Mouse (Mus musculus) heart, embryonic 14.5 days (tissue): ENCODE measurements around the gene Mettl13. TPM values are rescaled to one million over a fixed set of nuclear protein-coding genes. Genes with fewer than 3 reads are reported as not detected.

Experiments used
- ATAC-seq: fragments of 200-750 bp; cut with Nextera tagmentation; 2 replicates; pipeline ENCODE4 v1.8.0; 2017; ENCODE audit warnings: low read depth, moderate TSS enrichment; ENCODE audit not compliant: insufficient number of reproducible peaks, insufficient read depth, low FRiP score
- H3K27ac ChIP-seq, 2 experiments: fragments of 200-500 bp in 1 of 2; fragments of 300-500 bp in 1 of 2; sonication (generic) in 1 of 2; replicated peaks in 1 of 2; 2 replicates each; pipeline ENCODE4 v1.5.1; 2012 to 2014; ENCODE audit warnings: low read depth in 2 of 2, low read length in 2 of 2, control low read depth in 1 of 2, mild to moderate bottlenecking in 1 of 2, mixed read lengths in 1 of 2; ENCODE audit not compliant: control insufficient read depth in 1 of 2, insufficient read depth in 1 of 2
- H3K27me3 ChIP-seq: fragments of 300-500 bp; sonication (generic); 2 replicates; pipeline ENCODE4 v1.6.1; 2014; ENCODE audit warnings: mild to moderate bottlenecking, low read length, control low read depth; ENCODE audit not compliant: control insufficient read depth, insufficient read depth
- H3K36me3 ChIP-seq: fragments of 300-500 bp; sonication (generic); 2 replicates; pipeline ENCODE4 v1.6.1; 2014; ENCODE audit warnings: mild to moderate bottlenecking, control low read depth, low read length, mixed read lengths; ENCODE audit not compliant: control insufficient read depth, insufficient read depth
- H3K4me1 ChIP-seq, 2 experiments: fragments of 200-500 bp in 1 of 2; fragments of 300-500 bp in 1 of 2; sonication (generic) in 1 of 2; 2 replicates each; pipeline ENCODE4 v1.6.1; 2012 to 2014; ENCODE audit warnings: low read length in 2 of 2, control low read depth in 1 of 2, mixed read lengths in 1 of 2; ENCODE audit not compliant: control insufficient read depth in 2 of 2, insufficient read depth in 2 of 2
- H3K4me2 ChIP-seq: fragments of 300-500 bp; sonication (generic); 2 replicates; pipeline ENCODE4 v1.6.1; 2014; ENCODE audit warnings: mild to moderate bottlenecking, low read length
- H3K4me3 ChIP-seq, 2 experiments: fragments of 200-500 bp in 1 of 2; fragments of 300-500 bp in 1 of 2; sonication (generic) in 1 of 2; 2 replicates each; pipeline ENCODE4 v1.5.1; 2012 to 2014; ENCODE audit warnings: low read length in 2 of 2, mild to moderate bottlenecking in 2 of 2, control low read depth in 1 of 2, low read depth in 1 of 2, moderate library complexity in 1 of 2; ENCODE audit not compliant: control insufficient read depth in 1 of 2, insufficient read depth in 1 of 2
- H3K9ac ChIP-seq: fragments of 300-500 bp; sonication (generic); 2 replicates; pipeline ENCODE4 v1.6.1; 2014; ENCODE audit warnings: mild to moderate bottlenecking, low read length
- H3K9me3 ChIP-seq: fragments of 300-500 bp; sonication (generic); 2 replicates; pipeline ENCODE4 v1.6.1; 2016; ENCODE audit warnings: low read length, control low read depth; ENCODE audit not compliant: control insufficient read depth
- WGBS: fragments of 180-500 bp; shearing (Covaris S2); extraction: QIAGEN DNeasy Blood & Tissue Kit; methylation state at CpG from one replicate; pipeline ENCODE4 v1.1.7; 2014; 5-methylcytosine and 5-hydroxymethylcytosine counted together
- polyA plus RNA-seq: library from polyadenylated mRNA; unstranded; fragments of >200 nt; fragmentation: Nextera tagmentation; extraction: Ambion mirVana; gene quantifications from 2 replicates; pipeline ENCODE4 v1.2.1, GENCODE M21; 2014

Gene Mettl13
- polyA plus RNA-seq, 1 experiment from 2014 or later: 6.9 TPM

- Histone ChIP-seq H3K4me2 (no peak overlapping the region), H3K27ac (no peak overlapping the region), H3K4me3 (no peak overlapping the region), H3K27me3 (no peaks in the 10 kb centered on the region), H3K4me1 (no peaks in the 10 kb centered on the region), H3K9me3 (no peaks in the 10 kb centered on the region), H3K36me3 (peaks cover 40% of the 10 kb centered on the region), H3K9ac (no peak overlapping the region)
- 75% methylated on average over 4 of the region's 4 CpGs for whole genome bisulfite sequencing
- no peak for ATAC-seq
These were observed 16.8 kb downstream of the Mettl13 start for GRCm38 (mm10) chr1:162531584-162531983.

DNA sequence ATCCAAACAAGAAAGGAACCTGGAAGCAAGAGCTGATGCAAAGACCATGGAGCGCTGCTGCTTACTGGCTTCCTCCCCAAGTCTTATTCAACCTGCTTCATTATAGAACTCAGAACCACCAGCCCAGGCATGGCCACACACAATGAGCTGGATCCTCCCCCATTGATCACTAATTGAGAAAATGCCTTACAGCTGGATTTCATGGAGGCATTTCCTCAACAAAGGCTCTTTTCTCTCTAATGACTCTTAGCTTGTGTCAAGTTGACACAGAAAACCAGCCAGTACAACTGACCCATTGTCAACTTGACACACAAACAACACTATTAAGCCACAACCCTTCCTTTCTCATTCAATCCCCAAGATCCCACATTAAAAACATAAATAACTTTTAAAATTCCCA lies 17.7 kb downstream of the Mettl13 start:
- Histone ChIP-seq H3K4me3 (no peak overlapping the region), H3K36me3 (peaks cover 31% of the 10 kb centered on the region), H3K27ac (no peak overlapping the region), H3K9me3 (no peaks in the 10 kb centered on the region), H3K4me1 (no peaks in the 10 kb centered on the region), H3K4me2 (no peak overlapping the region), H3K9ac (no peak overlapping the region), H3K27me3 (no peaks in the 10 kb centered on the region)
- no peak for ATAC-seq
- WGBS: 89% methylated on average over 1 of the region's 1 CpGs

DNA sequence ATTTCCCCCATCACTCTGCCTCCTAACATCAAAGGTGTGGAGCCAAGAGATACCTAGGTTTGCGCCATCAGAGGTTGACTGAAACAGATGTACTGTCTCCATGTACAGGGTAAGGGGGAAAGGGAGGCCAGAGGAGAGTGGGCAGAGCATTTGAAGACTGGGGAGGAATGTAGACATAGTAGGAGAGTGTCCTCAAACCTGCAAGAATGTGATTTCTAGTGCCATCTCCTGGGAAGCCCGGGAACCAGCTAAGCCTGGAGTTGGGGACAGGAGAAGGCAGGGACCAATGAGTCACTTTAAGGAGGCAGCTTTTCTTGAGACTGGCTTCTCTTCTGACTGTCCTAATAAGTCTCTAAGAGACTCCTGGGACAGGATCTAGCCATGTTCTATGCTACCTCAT lies 18.7 kb downstream of the Mettl13 start:
- WGBS: 55% methylated on average over 2 of the region's 2 CpGs
- no peak overlapping the region for H3K4me3 ChIP-seq
- no peak overlapping the region for H3K9ac ChIP-seq
- H3K27me3 ChIP-seq: no peaks in the 10 kb centered on the region
- no peaks in the 10 kb centered on the region for H3K9me3 ChIP-seq
- peaks cover 20% of the 10 kb centered on the region for H3K36me3 ChIP-seq
- H3K27ac ChIP-seq: no peak overlapping the region
- no peak for ATAC-seq
- H3K4me1 ChIP-seq: no peaks in the 10 kb centered on the region
- no peak overlapping the region for H3K4me2 ChIP-seq

GRCm38 (mm10) chr1:162515116-162515515 lies 33.2 kb downstream of the Mettl13 start:
- Histone ChIP-seq H3K9ac (no peak overlapping the region), H3K4me1 (peaks cover 0 to under 1% of the 10 kb centered on the region in 2 experiments; a peak in 1 of 4 replicates), H3K9me3 (no peaks in the 10 kb centered on the region), H3K4me3 (no peak overlapping the region), H3K27ac (no peak overlapping the region), H3K27me3 (no peaks in the 10 kb centered on the region), H3K4me2 (no peak overlapping the region), H3K36me3 (no peaks in the 10 kb centered on the region)
- ATAC-seq: no peak
- WGBS: 74% methylated on average over 1 of the region's 1 CpGs

GRCm38 (mm10) chr1:162510013-162510356 lies 38.4 kb downstream of the Mettl13 start:
- ATAC-seq: no peak
- Histone ChIP-seq H3K9ac (no peak overlapping the region), H3K27ac (no peak overlapping the region), H3K36me3 (no peaks in the 10 kb centered on the region), H3K27me3 (no peaks in the 10 kb centered on the region), H3K4me2 (0 out of 2 replicates have a peak overlapping the region, but pooled peaks have one; percentile 0), H3K4me3 (no peak overlapping the region), H3K9me3 (no peaks in the 10 kb centered on the region), H3K4me1 (peaks cover 3 to 7% of the 10 kb centered on the region in 2 experiments; a peak in 3 of 4 replicates)
- 47% methylated on average over 2 of the region's 2 CpGs for WGBS

DNA sequence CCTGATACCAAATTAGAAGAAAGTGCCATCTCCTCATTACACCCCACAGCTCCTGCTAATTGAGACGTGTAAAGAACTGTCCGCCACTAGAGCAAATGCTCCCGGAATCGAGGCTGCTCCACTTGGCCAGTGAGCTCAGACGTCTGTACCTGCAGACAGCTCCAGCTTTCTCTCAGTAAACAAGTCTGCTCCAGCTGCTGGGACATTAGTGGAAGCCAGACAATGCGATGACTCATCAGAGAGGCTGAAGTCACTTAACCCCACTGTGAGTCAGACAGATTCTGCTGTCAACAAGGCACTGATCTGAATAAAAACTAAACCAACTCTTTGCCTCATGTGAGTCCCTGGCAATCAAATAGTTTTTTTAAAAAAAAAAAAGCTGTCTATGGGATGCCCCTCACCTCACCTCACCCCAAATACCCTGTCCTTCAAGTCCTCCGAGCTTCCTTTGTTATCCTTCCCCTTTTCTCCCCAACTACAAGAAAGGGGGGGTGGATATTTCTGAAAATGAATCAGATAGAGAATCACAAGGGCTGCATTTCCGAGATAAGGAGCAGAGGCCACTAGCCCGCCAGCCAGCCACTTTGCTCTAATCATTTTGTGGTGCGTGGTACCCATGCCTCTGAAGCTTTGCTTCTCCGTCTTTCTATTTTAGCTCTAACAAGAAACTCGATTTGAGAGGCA lies 38.9 kb downstream of the Mettl13 start:
- Histone ChIP-seq H3K27me3 (no peaks in the 10 kb centered on the region), H3K36me3 (no peaks in the 10 kb centered on the region), H3K4me1 (peaks cover 3 to 7% of the 10 kb centered on the region in 2 experiments; a peak in 3 of 4 replicates), H3K9ac (no peak overlapping the region), H3K27ac (no peak overlapping the region), H3K4me3 (no peak overlapping the region), H3K9me3 (no peaks in the 10 kb centered on the region), H3K4me2 (peak overlapping the region; percentile 0; the same call in 1 of the 2 replicates)
- WGBS: 8% methylated on average over 12 of the region's 12 CpGs
- no peak for ATAC-seq

DNA sequence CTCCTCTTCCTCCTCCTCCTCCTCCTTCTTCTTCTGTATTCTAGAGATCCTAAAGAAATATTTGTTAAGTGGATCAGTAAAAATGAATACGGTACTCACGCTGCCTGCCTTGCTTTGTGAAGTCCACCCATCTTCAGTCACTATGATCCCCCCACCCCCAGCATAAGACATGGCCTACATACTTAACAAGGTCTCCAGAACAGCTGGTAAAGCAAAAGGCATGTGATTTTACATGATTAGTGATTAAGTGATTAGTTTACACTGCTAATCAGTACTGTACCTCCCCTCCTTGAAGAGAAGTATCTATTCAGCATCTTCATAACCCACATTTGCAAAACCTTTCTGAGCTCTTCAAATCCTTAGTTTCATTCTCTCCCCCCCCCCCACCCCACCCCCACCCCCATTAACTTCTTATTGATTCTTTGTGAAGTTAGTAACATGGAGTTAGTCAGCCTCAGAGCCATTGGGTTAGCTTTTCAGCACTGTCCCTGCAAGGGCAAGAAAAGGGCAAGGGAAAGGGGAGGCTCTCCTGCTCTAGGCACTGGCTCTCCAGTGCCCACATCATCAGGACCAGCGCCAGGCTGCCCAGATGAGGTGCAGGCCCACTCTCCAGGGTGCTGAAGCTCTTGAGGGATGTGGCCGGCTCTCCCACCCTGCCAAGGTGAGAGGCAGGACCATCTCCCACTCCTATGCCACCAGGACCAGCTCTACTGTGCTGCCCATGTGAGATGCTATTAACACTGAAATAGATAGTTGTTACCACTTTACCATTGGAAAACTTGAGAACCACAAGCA lies 39.9 kb downstream of the Mettl13 start:
- H3K4me2 ChIP-seq: no peak overlapping the region
- no peak overlapping the region for H3K4me3 ChIP-seq
- ATAC-seq: no peak
- no peaks in the 10 kb centered on the region for H3K27me3 ChIP-seq
- 76% methylated on average over 4 of the region's 4 CpGs for WGBS
- no peak overlapping the region for H3K27ac ChIP-seq
- H3K4me1 ChIP-seq: peaks cover 3 to 7% of the 10 kb centered on the region in 2 experiments; a peak in 3 of 4 replicates
- H3K9ac ChIP-seq: no peak overlapping the region
- H3K36me3 ChIP-seq: no peaks in the 10 kb centered on the region
- no peaks in the 10 kb centered on the region for H3K9me3 ChIP-seq
